Mouse (Mus musculus): ENCODE measurements around the gene Ankrd11. TPM values are rescaled to one million over a fixed set of nuclear protein-coding genes. Genes with fewer than 3 reads are reported as not detected.
A peak's percentile ranks its signal among the peaks of the same experiment; 100 is the strongest.

The Ankrd11 gene
- polyA plus RNA-seq, 1 experiment: 67.5 TPM

DNA sequence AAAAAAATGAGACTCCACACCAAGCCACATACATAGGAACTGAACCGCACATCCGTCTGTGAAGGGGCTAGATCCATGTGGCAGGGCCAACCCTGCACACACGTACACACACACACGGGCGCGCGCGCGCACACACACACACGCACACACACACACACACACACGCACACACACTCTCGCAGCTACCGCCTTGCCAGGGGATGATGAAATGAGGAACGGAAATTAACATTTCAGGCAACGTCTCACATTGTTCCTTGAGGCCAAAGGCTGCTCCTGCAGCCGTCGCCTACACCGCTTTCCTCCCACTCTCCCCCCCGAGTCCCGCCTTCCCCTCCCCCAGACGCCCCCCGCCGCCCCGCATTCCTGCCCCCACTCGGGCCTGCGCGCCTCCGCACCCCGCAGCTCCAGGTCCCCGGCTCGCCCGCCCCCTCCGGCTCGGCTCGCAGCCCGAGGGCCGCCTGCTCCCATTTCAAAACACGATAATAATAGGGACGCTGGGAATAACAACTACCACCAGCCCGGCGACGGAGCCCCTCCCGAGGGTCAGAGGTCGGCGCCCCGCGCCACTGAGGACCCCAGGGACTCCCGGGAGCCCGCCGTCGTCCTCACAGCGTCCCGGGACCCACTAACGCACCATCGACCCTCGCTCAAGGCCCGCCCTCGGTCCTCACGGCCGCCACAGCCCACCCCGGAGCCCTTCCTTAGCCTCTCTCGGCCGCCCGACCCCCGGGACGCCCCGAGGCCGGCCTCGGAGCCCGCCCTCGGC lies 886 bp downstream of the Ankrd11 start:
- WGBS: 1% methylated on average over 66 of the region's 71 CpGs
- peak overlapping the region; percentile 87 for H3K4me3 ChIP-seq (replicated peaks; ENCODE audit: extremely low read depth, low read depth, low read length)
- no peak for TF ChIP-seq CTCF (IDR thresholded peaks at IDR 0.05; ENCODE audit: insufficient read depth, low read length)
- peak; percentile 52; the same call in 1 of the 2 replicates for TF ChIP-seq POLR2A (IDR thresholded peaks at IDR 0.05; ENCODE audit: borderline replicate concordance, extremely low read depth, low read depth, low read length)
- H3K4me1 ChIP-seq (ENCODE audit: control insufficient read depth, insufficient read depth, low read length): peaks cover 25% of the 10 kb centered on the region
- DNase-seq: peak; percentile 67

DNA sequence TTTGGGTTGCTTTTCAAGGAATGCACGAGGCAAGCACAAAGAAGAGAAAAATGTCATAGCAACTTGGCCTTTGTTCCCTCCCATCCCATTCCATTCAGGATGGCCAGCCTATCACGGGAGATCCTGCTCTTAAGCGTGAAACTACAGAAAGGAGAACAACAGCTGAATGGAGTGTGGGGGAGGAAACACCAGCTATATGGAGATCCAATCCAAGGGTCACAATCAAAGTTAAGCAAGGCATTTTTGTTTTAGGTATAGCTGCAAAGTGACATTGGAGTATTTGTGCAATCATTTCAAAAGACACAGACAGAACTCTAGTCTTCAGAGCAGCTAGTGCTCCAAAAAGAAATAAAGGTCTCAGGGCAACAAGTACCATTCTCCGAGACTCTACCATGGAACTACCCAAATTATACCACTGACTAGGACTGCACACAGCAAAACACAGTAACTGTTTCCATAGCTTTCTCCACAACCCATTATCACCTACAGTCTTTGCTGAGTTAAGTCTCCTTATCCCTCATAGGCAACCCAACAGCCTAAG lies 1.9 kb downstream of the Ankrd11 start:
- peaks cover 28% of the 10 kb centered on the region for H3K4me1 ChIP-seq (ENCODE audit: control insufficient read depth, insufficient read depth, low read length)
- H3K4me3 ChIP-seq (replicated peaks; ENCODE audit: extremely low read depth, low read depth, low read length): peak overlapping the region; percentile 26
- no peak for DNase-seq
- TF ChIP-seq POLR2A (IDR thresholded peaks at IDR 0.05; ENCODE audit: borderline replicate concordance, extremely low read depth, low read depth, low read length): no peak
- no peak for TF ChIP-seq CTCF (IDR thresholded peaks at IDR 0.05; ENCODE audit: insufficient read depth, low read length)
- WGBS: 11% methylated on average over 4 of the region's 4 CpGs

DNA sequence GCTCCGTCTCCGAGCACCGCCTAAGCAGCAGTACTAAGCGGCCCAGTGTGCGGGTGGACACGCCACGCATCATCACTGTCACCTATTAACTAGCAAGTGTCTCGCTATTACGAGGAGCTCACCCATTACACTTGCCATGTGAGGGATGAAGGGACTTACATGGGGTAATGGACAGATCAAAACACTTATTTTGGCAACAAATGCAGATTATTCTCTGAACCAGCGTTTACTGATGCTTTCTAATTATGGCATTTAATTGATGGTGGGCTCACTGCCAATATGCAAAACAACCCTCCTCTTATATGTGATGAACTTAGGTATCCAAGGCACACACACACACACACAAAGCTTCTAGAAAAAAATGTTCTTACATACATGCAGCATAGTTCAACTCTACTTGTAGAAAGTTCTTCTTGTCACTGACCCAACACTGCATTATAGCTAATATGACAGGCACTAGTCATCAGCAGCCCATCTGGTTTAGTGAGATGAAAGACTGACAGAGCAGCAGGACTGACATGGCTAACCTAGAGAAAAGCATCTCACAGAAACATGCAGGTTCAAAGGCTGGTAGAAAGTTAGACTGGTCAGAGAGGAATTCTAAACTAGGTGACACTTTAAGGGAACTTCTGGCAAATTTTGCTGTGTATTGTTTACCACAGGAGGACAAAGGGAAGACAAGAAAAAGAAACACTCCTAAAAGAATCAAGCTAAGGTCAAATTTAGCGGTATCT lies 2.5 kb downstream of the Ankrd11 start:
- Histone ChIP-seq H3K4me3 (replicated peaks; ENCODE audit: extremely low read depth, low read depth, low read length) (no peak overlapping the region), H3K4me1 (ENCODE audit: control insufficient read depth, insufficient read depth, low read length) (peaks cover 28% of the 10 kb centered on the region)
- WGBS: 70% methylated on average over 11 of the region's 11 CpGs
- no peak for DNase-seq
- TF ChIP-seq CTCF (IDR thresholded peaks at IDR 0.05; ENCODE audit: insufficient read depth, low read length) (no peak), POLR2A (IDR thresholded peaks at IDR 0.05; ENCODE audit: borderline replicate concordance, extremely low read depth, low read depth, low read length) (no peak)

DNA sequence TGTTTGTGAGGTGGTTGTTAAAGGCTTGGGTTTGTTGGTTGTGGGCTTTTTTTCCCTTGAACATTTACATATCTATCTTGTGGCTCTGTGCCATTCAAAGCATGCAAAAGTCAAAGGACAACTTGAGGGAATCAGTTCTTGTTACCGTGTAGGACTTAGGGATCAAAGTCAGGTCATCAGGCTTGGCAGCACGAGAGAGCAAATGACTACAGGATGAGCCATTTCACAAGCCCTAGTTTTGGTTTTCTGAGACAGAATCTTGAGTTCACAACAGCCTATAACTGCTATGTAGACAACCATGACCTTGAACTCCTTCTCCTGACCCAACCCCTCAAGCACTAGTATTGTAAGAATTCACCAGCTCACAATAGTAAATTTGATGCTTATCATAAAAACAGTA lies 3.7 kb downstream of the Ankrd11 start:
- Histone ChIP-seq H3K4me3 (replicated peaks; ENCODE audit: extremely low read depth, low read depth, low read length) (no peak overlapping the region), H3K4me1 (ENCODE audit: control insufficient read depth, insufficient read depth, low read length) (peaks cover 31% of the 10 kb centered on the region)
- no peak for DNase-seq
- TF ChIP-seq POLR2A (IDR thresholded peaks at IDR 0.05; ENCODE audit: borderline replicate concordance, extremely low read depth, low read depth, low read length) (no peak), CTCF (IDR thresholded peaks at IDR 0.05; ENCODE audit: insufficient read depth, low read length) (no peak)
- 18% methylated on average over 2 of the region's 2 CpGs for WGBS

DNA sequence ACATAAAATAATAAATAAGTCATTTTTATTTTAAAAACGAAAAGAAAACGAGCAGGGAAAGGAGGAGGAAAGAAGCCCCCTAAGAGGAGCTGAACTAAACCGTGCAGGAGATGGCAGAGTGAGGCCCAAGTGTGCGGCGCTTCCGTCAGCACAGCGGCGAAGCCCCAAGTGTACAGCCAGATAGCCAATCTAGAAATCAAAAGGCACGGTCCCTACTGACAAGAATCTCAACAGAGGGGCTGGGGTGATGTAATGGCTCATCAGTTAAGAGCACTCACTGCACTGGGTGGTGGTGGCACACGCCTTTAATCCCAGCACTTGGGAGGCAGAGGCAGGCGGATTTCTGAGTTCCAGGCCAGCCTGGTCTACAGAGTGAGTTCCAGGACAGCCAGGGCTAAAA lies 4.6 kb downstream of the Ankrd11 start:
- 77% methylated on average over 11 of the region's 11 CpGs for WGBS
- no peak for DNase-seq
- H3K4me3 ChIP-seq (replicated peaks; ENCODE audit: extremely low read depth, low read depth, low read length): no peak overlapping the region
- no peak for TF ChIP-seq CTCF (IDR thresholded peaks at IDR 0.05; ENCODE audit: insufficient read depth, low read length)
- TF ChIP-seq POLR2A (IDR thresholded peaks at IDR 0.05; ENCODE audit: borderline replicate concordance, extremely low read depth, low read depth, low read length): no peak
- peaks cover 31% of the 10 kb centered on the region for H3K4me1 ChIP-seq (ENCODE audit: control insufficient read depth, insufficient read depth, low read length)

DNA sequence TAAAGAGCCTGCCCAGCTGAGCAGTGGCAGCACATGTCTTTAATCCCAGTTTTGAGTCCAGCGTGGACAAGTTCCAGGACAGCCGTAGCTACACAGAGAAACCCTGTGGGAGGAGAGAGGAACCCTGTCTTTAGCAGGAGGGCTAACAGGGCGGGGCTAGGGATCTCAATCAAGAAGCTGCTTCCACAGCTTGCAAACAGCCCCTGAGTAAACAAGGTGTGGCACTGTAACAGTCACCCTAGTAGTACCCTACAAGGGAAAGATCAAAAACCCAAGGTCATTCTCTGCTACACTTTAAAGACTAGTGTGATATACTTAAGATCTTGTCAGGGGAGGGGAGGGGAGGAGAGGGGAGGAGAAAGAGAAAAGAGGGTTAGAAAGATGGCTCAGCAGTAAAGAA lies 5.1 kb downstream of the Ankrd11 start:
- Histone ChIP-seq H3K4me3 (replicated peaks; ENCODE audit: extremely low read depth, low read depth, low read length) (no peak overlapping the region), H3K4me1 (ENCODE audit: control insufficient read depth, insufficient read depth, low read length) (peaks cover 36% of the 10 kb centered on the region)
- TF ChIP-seq POLR2A (IDR thresholded peaks at IDR 0.05; ENCODE audit: borderline replicate concordance, extremely low read depth, low read depth, low read length) (no peak), CTCF (IDR thresholded peaks at IDR 0.05; ENCODE audit: insufficient read depth, low read length) (no peak)
- WGBS: 18% methylated on average over 3 of the region's 3 CpGs
- no peak for DNase-seq

DNA sequence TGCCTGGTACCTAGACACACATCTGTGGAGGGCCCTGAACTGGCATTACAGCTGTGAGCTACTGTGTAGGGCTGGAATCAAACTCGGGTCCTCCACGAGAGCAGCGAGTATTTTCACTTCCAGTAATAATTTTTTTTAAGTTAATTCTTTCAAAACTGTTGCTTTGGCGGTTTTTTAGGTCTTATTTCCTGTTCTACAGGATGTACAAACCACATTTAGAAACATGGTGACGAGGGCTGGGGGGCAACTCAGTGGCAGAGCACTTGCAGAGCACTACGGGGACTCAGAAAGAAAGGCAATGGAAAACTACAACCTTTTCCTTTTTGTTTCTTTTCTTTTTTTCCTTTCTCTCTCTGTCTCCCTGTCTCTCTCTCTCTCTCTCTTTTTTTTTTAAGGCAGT lies 7.9 kb downstream of the Ankrd11 start:
- TF ChIP-seq CTCF (IDR thresholded peaks at IDR 0.05; ENCODE audit: insufficient read depth, low read length) (no peak), POLR2A (IDR thresholded peaks at IDR 0.05; ENCODE audit: borderline replicate concordance, extremely low read depth, low read depth, low read length) (no peak)
- Histone ChIP-seq H3K4me1 (ENCODE audit: control insufficient read depth, insufficient read depth, low read length) (peaks cover 27% of the 10 kb centered on the region), H3K4me3 (replicated peaks; ENCODE audit: extremely low read depth, low read depth, low read length) (no peak overlapping the region)
- 37% methylated on average over 6 of the region's 6 CpGs for WGBS
- no peak for DNase-seq

DNA sequence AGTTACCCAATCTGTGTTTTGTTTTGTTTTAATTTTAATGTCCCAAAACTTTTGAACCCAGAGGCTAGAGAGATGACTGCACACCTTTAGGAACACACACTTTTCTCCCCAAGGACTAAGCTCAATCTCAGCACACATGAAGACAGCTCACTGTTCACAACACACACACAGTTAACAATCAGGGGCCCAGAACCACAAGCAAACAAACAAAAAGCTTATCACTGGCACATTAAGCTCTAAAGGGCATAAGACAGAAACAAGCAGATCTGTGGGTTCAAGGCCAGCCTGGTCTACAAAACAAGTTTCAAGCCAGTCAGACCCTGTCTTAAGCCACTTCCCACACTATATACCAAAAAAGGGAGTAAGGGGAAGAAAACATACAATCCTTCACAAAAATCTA lies 8.6 kb downstream of the Ankrd11 start:
- H3K4me1 ChIP-seq (ENCODE audit: control insufficient read depth, insufficient read depth, low read length): peaks cover 26% of the 10 kb centered on the region
- H3K4me3 ChIP-seq (replicated peaks; ENCODE audit: extremely low read depth, low read depth, low read length): no peak overlapping the region
- DNase-seq: no peak
- no peak for TF ChIP-seq CTCF (IDR thresholded peaks at IDR 0.05; ENCODE audit: insufficient read depth, low read length)
- no peak for TF ChIP-seq POLR2A (IDR thresholded peaks at IDR 0.05; ENCODE audit: borderline replicate concordance, extremely low read depth, low read depth, low read length)

DNA sequence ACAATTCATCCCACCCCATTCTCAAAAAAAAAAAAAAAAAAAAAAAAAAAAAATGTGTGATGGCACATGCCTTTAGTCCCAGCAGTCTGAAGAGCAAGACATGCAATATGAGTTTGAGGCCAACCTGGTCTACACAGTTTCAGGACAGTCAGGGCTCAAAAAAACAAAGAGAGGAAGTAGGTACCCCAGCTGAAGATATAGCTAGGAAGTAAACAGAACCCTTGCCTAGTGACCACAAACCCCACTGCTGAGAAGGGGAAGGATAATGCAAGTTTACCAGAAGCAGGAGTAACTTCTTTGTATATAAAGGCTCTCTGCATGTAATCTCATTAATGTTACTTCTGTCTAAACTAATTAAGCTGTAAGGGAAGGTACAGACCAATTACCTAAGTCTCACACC lies 9.3 kb downstream of the Ankrd11 start:
- Histone ChIP-seq H3K4me3 (replicated peaks; ENCODE audit: extremely low read depth, low read depth, low read length) (no peak overlapping the region), H3K4me1 (ENCODE audit: control insufficient read depth, insufficient read depth, low read length) (peaks cover 31% of the 10 kb centered on the region)
- no peak for TF ChIP-seq CTCF (IDR thresholded peaks at IDR 0.05; ENCODE audit: insufficient read depth, low read length)
- TF ChIP-seq POLR2A (IDR thresholded peaks at IDR 0.05; ENCODE audit: borderline replicate concordance, extremely low read depth, low read depth, low read length): no peak
- DNase-seq: no peak
